ENCODE assay signal across 34 mouse cellular contexts in genomic region chr10:12004966-12005365, GRCm38 (mm10).
DNase-seq lines count a peak whose midpoint lies in the region; ATAC-seq and TF ChIP-seq lines count a peak whose summit lies in the region.
"Had no signal": no experiment of that assay in that cellular context is flagged by ENCODE, and none has a peak within 500 bp of the region (broad histone marks: within the 10 kb centered on the region; RNA-seq: fewer than 3 reads in every experiment).

No protein-coding gene starts in this region.

- H3K27me3 ChIP-seq in forebrain, embryonic 11.5 days (ENCODE audit: control insufficient read depth, insufficient read depth, low read length), result no peaks in the 10 kb centered on the region
- no peaks in the 10 kb centered on the region for H3K27me3 ChIP-seq in forebrain, embryonic 15.5 days
- no peaks in the 10 kb centered on the region for H3K27me3 ChIP-seq in midbrain, embryonic 11.5 days (ENCODE audit: control insufficient read depth, insufficient read depth, low read length)
- H3K27me3 ChIP-seq in midbrain, embryonic 16.5 days (ENCODE audit: control insufficient read depth, insufficient read depth, low read depth, low read length), result no peaks in the 10 kb centered on the region
- H3K27me3 ChIP-seq in kidney, embryonic 16.5 days (ENCODE audit: insufficient read depth, low read length), result no peaks in the 10 kb centered on the region
- H3K27me3 ChIP-seq: CH12.LX; embryonic facial prominence, embryonic 15.5 days; heart, embryonic 15.5 days; hindbrain, embryonic 12.5 days; limb, embryonic 15.5 days; liver, embryonic 13.5 days had no signal

- no peak overlapping the region for H3K27ac ChIP-seq in forebrain, embryonic 11.5 days (ENCODE audit: low read depth, low read length)
- no peak overlapping the region for H3K27ac ChIP-seq in forebrain, embryonic 15.5 days (replicated peaks)
- no peak overlapping the region for H3K27ac ChIP-seq in midbrain, embryonic 11.5 days (ENCODE audit: low read depth, low read length)
- no peak overlapping the region for H3K27ac ChIP-seq in midbrain, embryonic 16.5 days (ENCODE audit: low read length)
- H3K27ac ChIP-seq in kidney, embryonic 16.5 days (ENCODE audit: low read length), result peak overlapping the region; percentile 63
- H3K27ac ChIP-seq: embryonic facial prominence, embryonic 10.5 days; embryonic facial prominence, embryonic 15.5 days; heart, embryonic 10.5 days; heart, embryonic 15.5 days; hindbrain, embryonic 12.5 days; limb, embryonic 10.5 days; limb, embryonic 15.5 days; liver, embryonic 13.5 days; macrophage; stomach, postnatal 0 days had no signal

- no peak overlapping the region for H3K4me3 ChIP-seq in forebrain, embryonic 11.5 days (ENCODE audit: low read depth, low read length)
- no peak overlapping the region for H3K4me3 ChIP-seq in forebrain, embryonic 15.5 days
- no peak overlapping the region for H3K4me3 ChIP-seq in midbrain, embryonic 11.5 days (ENCODE audit: low read depth, low read length)
- no peak overlapping the region for H3K4me3 ChIP-seq in midbrain, embryonic 16.5 days (ENCODE audit: low read depth, low read length)
- no peak overlapping the region for H3K4me3 ChIP-seq in kidney, embryonic 16.5 days (ENCODE audit: low read length)
- no peak overlapping the region for H3K4me3 ChIP-seq in lung, adult 2 months (replicated peaks; ENCODE audit: extremely low read depth, low read depth, low read length)
- H3K4me3 ChIP-seq: embryonic facial prominence, embryonic 10.5 days; embryonic facial prominence, embryonic 15.5 days; heart, embryonic 10.5 days; heart, embryonic 15.5 days; hindbrain, embryonic 12.5 days; limb, embryonic 10.5 days; limb, embryonic 15.5 days; liver, embryonic 13.5 days had no signal

- H3K9ac ChIP-seq in forebrain, embryonic 11.5 days (ENCODE audit: low read length), result no peak overlapping the region
- no peak overlapping the region for H3K9ac ChIP-seq in forebrain, embryonic 15.5 days (replicated peaks)
- H3K9ac ChIP-seq in midbrain, embryonic 11.5 days (ENCODE audit: low read length), result no peak overlapping the region
- H3K9ac ChIP-seq in midbrain, embryonic 16.5 days (ENCODE audit: low read depth, low read length), result no peak overlapping the region
- no peak overlapping the region for H3K9ac ChIP-seq in kidney, embryonic 16.5 days (replicated peaks; ENCODE audit: low read length)
- H3K9ac ChIP-seq: embryonic facial prominence, embryonic 15.5 days; heart, embryonic 15.5 days; hindbrain, embryonic 12.5 days; limb, embryonic 15.5 days; liver, embryonic 13.5 days had no signal

- no peaks in the 10 kb centered on the region for H3K4me1 ChIP-seq in forebrain, embryonic 11.5 days (replicated peaks; ENCODE audit: control insufficient read depth, insufficient read depth, low read length)
- H3K4me1 ChIP-seq in forebrain, embryonic 15.5 days, result no peaks in the 10 kb centered on the region
- no peaks in the 10 kb centered on the region for H3K4me1 ChIP-seq in midbrain, embryonic 11.5 days (ENCODE audit: control insufficient read depth, insufficient read depth, low read length)
- no peaks in the 10 kb centered on the region for H3K4me1 ChIP-seq in midbrain, embryonic 16.5 days (ENCODE audit: control insufficient read depth, insufficient read depth, low read length)
- no peaks in the 10 kb centered on the region for H3K4me1 ChIP-seq in kidney, embryonic 16.5 days (ENCODE audit: insufficient read depth, low read length)
- no peaks in the 10 kb centered on the region for H3K4me1 ChIP-seq in lung, adult 2 months (ENCODE audit: control insufficient read depth, insufficient read depth, low read length)
- H3K4me1 ChIP-seq: embryonic facial prominence, embryonic 10.5 days; embryonic facial prominence, embryonic 15.5 days; heart, embryonic 10.5 days; heart, embryonic 15.5 days; hindbrain, embryonic 12.5 days; limb, embryonic 10.5 days; limb, embryonic 15.5 days; liver, embryonic 13.5 days had no signal

- no peaks in the 10 kb centered on the region for H3K9me3 ChIP-seq in forebrain, embryonic 11.5 days (ENCODE audit: control insufficient read depth, low read length)
- H3K9me3 ChIP-seq in forebrain, embryonic 15.5 days, result no peaks in the 10 kb centered on the region
- H3K9me3 ChIP-seq in midbrain, embryonic 11.5 days (ENCODE audit: control insufficient read depth, low read length), result no peaks in the 10 kb centered on the region
- H3K9me3 ChIP-seq in midbrain, embryonic 16.5 days (replicated peaks; ENCODE audit: control insufficient read depth, low read length, poor library complexity, severe bottlenecking), result no peaks in the 10 kb centered on the region
- no peaks in the 10 kb centered on the region for H3K9me3 ChIP-seq in kidney, embryonic 16.5 days (ENCODE audit: low read length)
- H3K9me3 ChIP-seq: embryonic facial prominence, embryonic 10.5 days; embryonic facial prominence, embryonic 15.5 days; heart, embryonic 10.5 days; heart, embryonic 15.5 days; hindbrain, embryonic 12.5 days; limb, embryonic 10.5 days; limb, embryonic 15.5 days; liver, embryonic 13.5 days had no signal

- no peaks in the 10 kb centered on the region for H3K36me3 ChIP-seq in forebrain, embryonic 11.5 days (ENCODE audit: control insufficient read depth, insufficient read depth, low read length)
- H3K36me3 ChIP-seq in forebrain, embryonic 15.5 days, result no peaks in the 10 kb centered on the region
- H3K36me3 ChIP-seq in midbrain, embryonic 11.5 days (ENCODE audit: control insufficient read depth, insufficient read depth, low read length), result no peaks in the 10 kb centered on the region
- H3K36me3 ChIP-seq in midbrain, embryonic 16.5 days (ENCODE audit: control insufficient read depth, insufficient read depth, low read length), result no peaks in the 10 kb centered on the region
- no peaks in the 10 kb centered on the region for H3K36me3 ChIP-seq in kidney, embryonic 16.5 days (ENCODE audit: insufficient read depth, low read length)
- H3K36me3 ChIP-seq: embryonic facial prominence, embryonic 10.5 days; embryonic facial prominence, embryonic 15.5 days; heart, embryonic 10.5 days; heart, embryonic 15.5 days; hindbrain, embryonic 12.5 days; limb, embryonic 10.5 days; limb, embryonic 15.5 days; liver, embryonic 13.5 days had no signal

- TF ChIP-seq CTCF in brain, embryonic 14.5 days (IDR thresholded peaks at IDR 0.05; ENCODE audit: borderline replicate concordance, extremely low read depth, insufficient read depth, insufficient read length), result no peak
- TF ChIP-seq CTCF in lung, adult 2 months (IDR thresholded peaks at IDR 0.05; ENCODE audit: insufficient read depth, low read length), result no peak

- ATAC-seq in forebrain, embryonic 11.5 days (replicated peaks; ENCODE audit: low FRiP score), result 0 out of 2 replicates have a peak, but pooled peaks have one; percentile 49
- no peak for ATAC-seq in forebrain, embryonic 15.5 days (replicated peaks)
- ATAC-seq in midbrain, embryonic 11.5 days (ENCODE audit: low FRiP score), result peak; percentile 62
- ATAC-seq in midbrain, embryonic 16.5 days, result no peak
- peak; percentile 93 for ATAC-seq in kidney, embryonic 16.5 days (ENCODE audit: low FRiP score, low TSS enrichment)
- ATAC-seq: activated CD4-positive, CD25-positive, alpha-beta regulatory T cell, adult 4 months; intestine, embryonic 16.5 days had no signal

- 14% methylated on average over 3 of the region's 3 CpGs for WGBS in forebrain, embryonic 11.5 days
- 17% methylated on average over 3 of the region's 3 CpGs for WGBS in forebrain, embryonic 15.5 days
- 49% methylated on average over 3 of the region's 3 CpGs for WGBS in midbrain, embryonic 11.5 days
- WGBS in midbrain, embryonic 16.5 days, result 29% methylated on average over 3 of the region's 3 CpGs
- 36% methylated on average over 3 of the region's 3 CpGs for WGBS in kidney, embryonic 16.5 days
- 43% methylated on average over 3 of the region's 3 CpGs for WGBS in lung, adult 2 months

- no peak for TF ChIP-seq POLR2A in brain, embryonic 14.5 days (IDR thresholded peaks at IDR 0.05; ENCODE audit: borderline replicate concordance, extremely low read depth, insufficient read depth, insufficient read length, poor library complexity, severe bottlenecking)
- no peak for TF ChIP-seq POLR2A in lung, adult 2 months (IDR thresholded peaks at IDR 0.05; ENCODE audit: borderline replicate concordance, extremely low read depth, low read depth, low read length)

- H3K4me2 ChIP-seq in forebrain, embryonic 11.5 days (ENCODE audit: low read depth, low read length, severe bottlenecking), result no peak overlapping the region
- no peak overlapping the region for H3K4me2 ChIP-seq in forebrain, embryonic 15.5 days (replicated peaks)
- H3K4me2 ChIP-seq in midbrain, embryonic 11.5 days, result no peak overlapping the region
- no peak overlapping the region for H3K4me2 ChIP-seq in midbrain, embryonic 16.5 days (ENCODE audit: low read length)
- no peak overlapping the region for H3K4me2 ChIP-seq in kidney, embryonic 16.5 days (replicated peaks; ENCODE audit: low read depth, low read length)
- H3K4me2 ChIP-seq: embryonic facial prominence, embryonic 15.5 days; heart, embryonic 15.5 days; hindbrain, embryonic 12.5 days; limb, embryonic 15.5 days; liver, embryonic 13.5 days had no signal

- DNase-seq in forebrain, embryonic 11.5 days (ENCODE audit: low spot score), result no peak
- DNase-seq in midbrain, embryonic 11.5 days (ENCODE audit: low spot score, missing footprints), result no peak
- peak; percentile 13 for DNase-seq in brain, embryonic 14.5 days (ENCODE audit: low read depth)
- no peak for DNase-seq in ovary, postnatal 14 days (ENCODE audit: low spot score)
- no peak for DNase-seq in lung, adult 2 months
- DNase-seq: adrenal gland, adult 2 months; adrenal gland, postnatal 36 days; cerebellum, adult 2 months; cerebellum, postnatal 25 days; gastrocnemius, postnatal 25 days; heart, adult 11 months; layer of hippocampus, adult 9-11 months; liver, embryonic 13.5 days; lung, adult 18-20 months; lung, postnatal 10 days; right cerebral cortex, postnatal 25 days; spleen, adult 18-20 months; thymus, adult 18-20 months; thymus, postnatal 25 days had no signal

Comparison
In these comparisons a context has a peak if more than half of its experiments do, and no peak if none do; other contexts are left out.
1. ATAC-seq: peak in forebrain, embryonic 11.5 days (single experiment), midbrain, embryonic 11.5 days (single experiment) and kidney, embryonic 16.5 days (single experiment); none in forebrain, embryonic 15.5 days (single experiment) and midbrain, embryonic 16.5 days (single experiment).